Mouse (Mus musculus): ENCODE measurements at regions not wholly inside any gene's neighbourhood (a gene's known extent, or its start where the extent isn't known, plus 50 kb on each side); places are given as distances from the start of the nearest gene placed in this dataset.

DNA sequence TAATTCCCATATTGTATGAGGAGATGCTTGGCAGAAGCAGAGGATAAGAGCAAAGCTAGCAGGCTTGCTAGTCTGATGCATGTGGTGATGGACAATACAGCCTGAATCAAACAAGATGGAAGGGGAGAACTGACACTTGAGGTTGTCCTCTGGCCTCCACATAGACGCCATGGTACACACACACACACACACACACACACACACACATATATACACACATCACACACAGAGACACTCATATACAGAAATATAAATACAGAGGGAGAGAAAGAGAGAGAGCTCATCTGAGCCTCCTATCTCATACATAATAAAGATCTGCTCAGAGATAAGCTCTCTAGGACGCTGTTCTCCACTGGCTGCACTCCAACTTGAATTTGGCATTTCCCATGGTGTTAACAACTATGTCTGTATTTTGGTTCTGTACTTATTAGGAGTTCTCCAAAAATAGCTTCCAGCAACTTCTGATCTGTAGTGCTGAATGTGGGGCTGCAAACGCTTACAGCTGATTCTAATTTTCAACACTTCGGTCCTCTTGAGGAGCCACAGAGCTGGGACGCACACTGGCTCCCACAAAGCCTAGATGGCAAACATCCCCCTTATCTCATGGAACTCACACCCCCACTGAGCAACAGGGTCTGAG, 219.0 kb downstream of the Lpin1 start:
- ATAC-seq: no peak
- WGBS (ENCODE audit: insufficient replicate concordance): 59% methylated on average over 5 of the region's 5 CpGs

DNA sequence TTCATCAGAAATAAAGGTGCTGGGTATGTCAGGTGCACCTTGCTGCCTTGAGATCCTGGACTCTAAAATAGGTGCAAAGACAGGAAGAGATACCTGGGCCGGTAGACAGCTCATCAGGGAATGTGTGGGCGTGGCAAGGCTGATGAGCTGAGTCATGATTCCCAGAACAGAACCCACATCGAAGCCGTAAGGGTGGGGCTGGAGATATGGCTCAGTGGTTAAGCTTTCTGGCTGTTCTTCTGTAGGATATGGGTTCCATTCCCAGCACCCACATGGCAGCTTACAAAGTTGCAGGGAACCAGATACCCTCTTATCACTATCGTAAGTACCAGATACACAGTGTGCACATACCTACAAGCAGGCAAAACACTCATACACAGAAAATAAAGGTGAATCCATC, 219.6 kb downstream of the Lpin1 start:
- H3K9me3 ChIP-seq (replicated peaks): no peaks in the 10 kb centered on the region
- no peaks in the 10 kb centered on the region for H3K36me3 ChIP-seq
- peaks cover 9% of the 10 kb centered on the region; the same call in 1 of the 2 replicates for H3K4me1 ChIP-seq
- H3K4me2 ChIP-seq: no peak overlapping the region
- 51% methylated on average over 5 of the region's 5 CpGs for WGBS (ENCODE audit: insufficient replicate concordance)
- no peak overlapping the region for H3K27ac ChIP-seq
- ATAC-seq: peak; percentile 62; the same call in 1 of the 2 replicates
- H3K27me3 ChIP-seq (replicated peaks): no peaks in the 10 kb centered on the region
- no peak overlapping the region for H3K4me3 ChIP-seq
- no peak overlapping the region for H3K9ac ChIP-seq

More for the DNA sequence above, 219.0 kb downstream of the Lpin1 start:
- H3K4me3 ChIP-seq: no peak overlapping the region
- no peaks in the 10 kb centered on the region for H3K9me3 ChIP-seq (replicated peaks)
- no peak overlapping the region for H3K4me2 ChIP-seq
- H3K36me3 ChIP-seq: no peaks in the 10 kb centered on the region
- no peak overlapping the region for H3K9ac ChIP-seq
- peaks cover 9% of the 10 kb centered on the region; the same call in 1 of the 2 replicates for H3K4me1 ChIP-seq
- H3K27ac ChIP-seq: no peak overlapping the region
- no peaks in the 10 kb centered on the region for H3K27me3 ChIP-seq (replicated peaks)

DNA sequence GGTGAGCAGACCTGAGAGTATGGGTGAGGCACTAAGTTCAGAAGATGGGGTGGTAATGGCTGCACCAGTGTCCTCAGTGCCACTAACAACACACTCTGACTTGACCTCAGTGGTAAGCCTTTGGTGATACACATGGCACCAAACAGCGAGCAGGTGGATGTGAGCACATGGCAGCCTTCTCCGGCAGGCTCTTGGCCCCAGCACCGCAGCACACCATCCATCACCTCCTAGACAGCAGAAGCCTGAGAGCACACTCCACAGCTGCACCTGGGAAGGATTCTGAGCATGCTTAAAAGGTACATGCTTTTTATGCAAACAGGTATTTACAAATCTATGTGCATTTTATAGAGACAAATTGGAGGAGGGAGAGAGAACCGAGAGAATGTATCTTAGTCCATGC, 223.7 kb downstream of the Lpin1 start:
- no peaks in the 10 kb centered on the region for H3K36me3 ChIP-seq
- no peak overlapping the region for H3K4me3 ChIP-seq
- ATAC-seq: no peak
- WGBS (ENCODE audit: insufficient replicate concordance): 83% methylated on average over 4 of the region's 4 CpGs
- no peak overlapping the region for H3K4me2 ChIP-seq
- peaks cover 9% of the 10 kb centered on the region; the same call in 1 of the 2 replicates for H3K4me1 ChIP-seq
- no peak overlapping the region for H3K27ac ChIP-seq
- no peaks in the 10 kb centered on the region for H3K9me3 ChIP-seq (replicated peaks)
- H3K27me3 ChIP-seq (replicated peaks): no peaks in the 10 kb centered on the region
- H3K9ac ChIP-seq: no peak overlapping the region

GRCm38 (mm10) chr12:16384396-16384795, 226.4 kb downstream of the Lpin1 start:
- no peak overlapping the region for H3K4me2 ChIP-seq
- H3K27me3 ChIP-seq (replicated peaks): no peaks in the 10 kb centered on the region
- H3K9ac ChIP-seq: no peak overlapping the region
- H3K36me3 ChIP-seq: no peaks in the 10 kb centered on the region
- no peaks in the 10 kb centered on the region for H3K9me3 ChIP-seq (replicated peaks)
- ATAC-seq: no peak
- no peak overlapping the region for H3K4me3 ChIP-seq
- H3K4me1 ChIP-seq: no peaks in the 10 kb centered on the region
- H3K27ac ChIP-seq: no peak overlapping the region
- 62% methylated on average over 1 of the region's 1 CpGs for WGBS (ENCODE audit: insufficient replicate concordance)

- Histone ChIP-seq H3K9ac (no peak overlapping the region), H3K9me3 (replicated peaks) (no peaks in the 10 kb centered on the region), H3K4me1 (no peaks in the 10 kb centered on the region), H3K4me3 (no peak overlapping the region), H3K27ac (no peak overlapping the region), H3K27me3 (replicated peaks) (no peaks in the 10 kb centered on the region), H3K36me3 (no peaks in the 10 kb centered on the region), H3K4me2 (no peak overlapping the region)
- 68% methylated on average over 15 of the region's 15 CpGs for WGBS (ENCODE audit: insufficient replicate concordance)
- ATAC-seq: no peak
Measured at GRCm38 (mm10) chr12:16383499-16383935, 227.2 kb downstream of the Lpin1 start.

DNA sequence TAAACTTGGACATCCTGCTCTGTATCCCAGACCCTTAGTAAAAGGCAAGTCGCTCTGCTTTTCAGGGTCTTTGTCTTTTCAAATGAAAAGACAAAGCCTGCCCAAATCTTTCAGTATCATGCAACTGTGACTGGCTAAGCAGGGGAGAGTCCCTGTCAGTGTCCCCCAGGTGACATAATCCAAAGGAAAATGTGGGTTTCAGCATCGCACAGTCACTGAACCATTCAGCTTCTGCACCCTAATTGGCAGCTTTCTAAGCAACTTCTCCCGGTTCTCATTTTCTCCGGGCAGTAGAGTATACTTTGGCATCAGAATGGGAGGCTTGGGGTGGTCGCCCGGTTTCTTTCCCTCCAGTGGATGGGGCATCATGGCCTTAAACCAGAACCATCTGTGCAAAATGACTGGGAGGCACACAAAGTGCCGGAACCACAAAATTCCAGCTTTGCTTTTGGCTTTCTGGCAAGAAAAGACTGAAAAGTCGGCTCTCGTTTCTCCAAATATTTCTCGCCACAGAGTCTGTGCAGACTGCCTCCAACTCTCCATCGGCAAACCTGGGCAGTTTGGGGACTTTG, 228.3 kb downstream of the Lpin1 start:
- no peaks in the 10 kb centered on the region for H3K9me3 ChIP-seq (replicated peaks)
- no peak overlapping the region for H3K9ac ChIP-seq
- ATAC-seq: no peak
- no peaks in the 10 kb centered on the region for H3K36me3 ChIP-seq
- no peaks in the 10 kb centered on the region for H3K27me3 ChIP-seq (replicated peaks)
- no peaks in the 10 kb centered on the region for H3K4me1 ChIP-seq
- no peak overlapping the region for H3K4me2 ChIP-seq
- WGBS (ENCODE audit: insufficient replicate concordance): 70% methylated on average over 11 of the region's 11 CpGs
- H3K27ac ChIP-seq: no peak overlapping the region
- no peak overlapping the region for H3K4me3 ChIP-seq

GRCm38 (mm10) chr12:16381026-16381425, 229.7 kb downstream of the Lpin1 start:
- no peak overlapping the region for H3K4me3 ChIP-seq
- no peaks in the 10 kb centered on the region for H3K9me3 ChIP-seq (replicated peaks)
- H3K9ac ChIP-seq: no peak overlapping the region
- no peaks in the 10 kb centered on the region for H3K27me3 ChIP-seq (replicated peaks)
- H3K4me2 ChIP-seq: no peak overlapping the region
- H3K27ac ChIP-seq: no peak overlapping the region
- H3K36me3 ChIP-seq: no peaks in the 10 kb centered on the region
- ATAC-seq: no peak
- WGBS (ENCODE audit: insufficient replicate concordance): 61% methylated on average over 4 of the region's 4 CpGs
- no peaks in the 10 kb centered on the region for H3K4me1 ChIP-seq

DNA sequence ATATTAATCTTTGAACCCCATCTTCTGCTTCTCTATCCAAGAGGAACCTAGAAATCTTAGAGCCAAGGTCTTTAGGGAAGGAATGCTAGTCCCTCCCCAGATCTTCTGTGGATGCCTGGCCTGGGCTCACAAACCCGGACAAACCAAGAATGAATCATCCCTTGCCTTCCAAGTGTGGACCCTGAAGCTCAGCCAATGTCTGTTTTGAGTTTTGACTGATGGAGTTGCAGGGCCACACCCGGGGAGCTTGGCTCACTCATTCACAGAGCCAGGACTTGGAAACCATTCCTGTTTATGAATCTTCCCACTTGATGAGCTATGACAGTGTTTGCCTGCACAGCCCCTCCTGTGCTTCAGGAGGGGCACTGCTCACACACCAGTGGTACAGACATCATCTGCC, 230.4 kb downstream of the Lpin1 start:
- Histone ChIP-seq H3K27ac (no peak overlapping the region), H3K27me3 (replicated peaks) (no peaks in the 10 kb centered on the region), H3K4me2 (no peak overlapping the region), H3K36me3 (no peaks in the 10 kb centered on the region), H3K9ac (no peak overlapping the region), H3K9me3 (replicated peaks) (no peaks in the 10 kb centered on the region), H3K4me1 (no peaks in the 10 kb centered on the region), H3K4me3 (no peak overlapping the region)
- no peak for ATAC-seq
- 48% methylated on average over 2 of the region's 2 CpGs for WGBS (ENCODE audit: insufficient replicate concordance)

DNA sequence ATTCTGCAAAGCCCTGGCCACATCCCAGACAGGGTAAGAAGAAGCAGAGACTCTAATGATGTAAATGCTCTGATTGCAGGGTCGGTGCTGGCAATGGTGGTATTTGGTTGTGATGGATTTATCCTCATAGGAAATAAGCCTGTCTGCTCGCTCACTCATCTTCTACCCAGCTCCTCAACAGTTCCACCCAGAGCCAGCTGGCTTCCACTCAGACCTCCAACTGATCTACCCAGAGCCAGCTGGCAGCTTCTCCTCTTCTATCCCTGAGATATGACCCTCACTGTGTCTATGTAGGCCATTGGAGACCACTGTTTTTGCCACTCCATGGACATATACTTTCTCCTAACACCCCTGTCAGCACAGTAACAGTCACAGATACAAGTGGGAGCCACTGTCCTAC, 231.4 kb downstream of the Lpin1 start:
- WGBS (ENCODE audit: insufficient replicate concordance): 55% methylated on average over 2 of the region's 2 CpGs

GRCm38 (mm10) chr12:16378501-16378900, 232.3 kb downstream of the Lpin1 start:
- WGBS (ENCODE audit: insufficient replicate concordance): 65% methylated on average over 3 of the region's 3 CpGs
- H3K27ac ChIP-seq: no peak overlapping the region
- ATAC-seq: no peak
- no peaks in the 10 kb centered on the region for H3K36me3 ChIP-seq
- H3K4me1 ChIP-seq: no peaks in the 10 kb centered on the region
- H3K9me3 ChIP-seq (replicated peaks): no peaks in the 10 kb centered on the region
- H3K9ac ChIP-seq: no peak overlapping the region
- H3K4me3 ChIP-seq: no peak overlapping the region
- H3K27me3 ChIP-seq (replicated peaks): no peaks in the 10 kb centered on the region
- H3K4me2 ChIP-seq: no peak overlapping the region

More for the DNA sequence above, 231.4 kb downstream of the Lpin1 start:
- H3K9me3 ChIP-seq (replicated peaks): no peaks in the 10 kb centered on the region
- H3K4me1 ChIP-seq: no peaks in the 10 kb centered on the region
- no peak overlapping the region for H3K4me2 ChIP-seq
- no peak for ATAC-seq
- H3K27ac ChIP-seq: no peak overlapping the region
- no peak overlapping the region for H3K9ac ChIP-seq
- no peaks in the 10 kb centered on the region for H3K27me3 ChIP-seq (replicated peaks)
- H3K4me3 ChIP-seq: no peak overlapping the region
- no peaks in the 10 kb centered on the region for H3K36me3 ChIP-seq

DNA sequence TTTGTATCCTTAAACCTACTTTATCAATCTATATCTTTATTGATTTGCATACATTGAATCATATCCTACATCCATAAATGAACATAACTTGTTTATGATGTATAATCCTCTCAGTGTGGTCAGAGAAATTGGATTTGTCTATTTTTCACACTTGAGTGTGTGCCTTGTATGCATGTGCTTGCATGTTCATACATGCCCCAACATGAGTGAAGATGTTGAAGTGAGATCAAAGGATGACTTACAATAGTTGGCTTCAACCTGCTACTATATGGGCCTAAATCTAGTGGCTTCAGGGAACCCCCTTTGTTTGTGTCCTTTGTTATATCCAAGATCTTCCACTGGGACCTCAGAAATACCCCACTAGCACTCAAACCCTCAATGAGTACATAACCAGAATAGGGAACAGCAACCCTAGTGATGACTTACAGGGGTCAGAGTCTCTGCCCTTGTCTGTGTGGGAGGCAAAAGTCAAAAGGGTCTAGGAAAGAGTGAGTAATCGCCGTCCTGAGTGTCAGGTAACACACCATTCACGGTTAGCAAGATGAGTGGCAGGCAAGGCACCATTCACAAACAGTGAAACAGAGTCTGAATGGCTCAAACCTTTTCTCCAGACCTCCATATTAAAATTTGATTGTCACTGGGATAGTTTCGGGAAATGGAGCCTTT, 236.3 kb downstream of the Lpin1 start:
- no peak for ATAC-seq
- Histone ChIP-seq H3K9ac (no peak overlapping the region), H3K27ac (no peak overlapping the region), H3K4me1 (no peaks in the 10 kb centered on the region), H3K27me3 (replicated peaks) (no peaks in the 10 kb centered on the region), H3K36me3 (no peaks in the 10 kb centered on the region), H3K4me2 (no peak overlapping the region), H3K9me3 (replicated peaks) (no peaks in the 10 kb centered on the region), H3K4me3 (no peak overlapping the region)
- WGBS (ENCODE audit: insufficient replicate concordance): 59% methylated on average over 4 of the region's 4 CpGs

DNA sequence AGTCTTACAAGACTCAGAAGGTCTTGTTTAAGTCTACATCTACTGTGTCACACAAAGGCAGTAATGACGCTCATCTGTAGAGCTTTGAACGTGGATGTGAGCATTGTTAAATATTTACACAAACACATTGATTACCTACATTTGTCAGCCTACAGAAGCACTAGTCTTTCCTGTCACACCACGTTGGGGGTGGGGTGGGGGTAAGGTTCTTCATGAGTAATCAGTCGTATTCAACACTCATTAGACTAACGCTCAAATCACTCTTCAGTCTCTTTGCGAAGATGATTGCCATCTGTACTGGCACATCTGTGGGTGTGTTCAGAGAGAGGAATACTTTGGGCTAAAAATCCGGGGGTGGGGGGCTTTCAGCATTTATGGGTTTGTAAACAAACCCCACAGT, 240.7 kb downstream of the Lpin1 start:
- Histone ChIP-seq H3K4me1 (no peaks in the 10 kb centered on the region), H3K9ac (no peak overlapping the region), H3K4me3 (no peak overlapping the region), H3K27me3 (replicated peaks) (no peaks in the 10 kb centered on the region), H3K36me3 (no peaks in the 10 kb centered on the region), H3K27ac (no peak overlapping the region), H3K9me3 (replicated peaks) (no peaks in the 10 kb centered on the region), H3K4me2 (no peak overlapping the region)
- no peak for ATAC-seq
- 59% methylated on average over 7 of the region's 7 CpGs for WGBS (ENCODE audit: insufficient replicate concordance)
